Mouse (Mus musculus) CD8-positive naive resting alpha-beta T cell, adult 57 days (primary cell): Measurements from ENCODE around the gene Ccdc146. TPM values are rescaled to one million over a fixed set of nuclear protein-coding genes. Genes with fewer than 3 reads are reported as not detected.

Source experiments
- total RNA-seq: library from RNA; stranded (reverse); gene quantifications from one replicate; pipeline ENCODE4 v1.2.4, GENCODE M21; 2023

The Ccdc146 gene
- not detected for total RNA-seq

DNA sequence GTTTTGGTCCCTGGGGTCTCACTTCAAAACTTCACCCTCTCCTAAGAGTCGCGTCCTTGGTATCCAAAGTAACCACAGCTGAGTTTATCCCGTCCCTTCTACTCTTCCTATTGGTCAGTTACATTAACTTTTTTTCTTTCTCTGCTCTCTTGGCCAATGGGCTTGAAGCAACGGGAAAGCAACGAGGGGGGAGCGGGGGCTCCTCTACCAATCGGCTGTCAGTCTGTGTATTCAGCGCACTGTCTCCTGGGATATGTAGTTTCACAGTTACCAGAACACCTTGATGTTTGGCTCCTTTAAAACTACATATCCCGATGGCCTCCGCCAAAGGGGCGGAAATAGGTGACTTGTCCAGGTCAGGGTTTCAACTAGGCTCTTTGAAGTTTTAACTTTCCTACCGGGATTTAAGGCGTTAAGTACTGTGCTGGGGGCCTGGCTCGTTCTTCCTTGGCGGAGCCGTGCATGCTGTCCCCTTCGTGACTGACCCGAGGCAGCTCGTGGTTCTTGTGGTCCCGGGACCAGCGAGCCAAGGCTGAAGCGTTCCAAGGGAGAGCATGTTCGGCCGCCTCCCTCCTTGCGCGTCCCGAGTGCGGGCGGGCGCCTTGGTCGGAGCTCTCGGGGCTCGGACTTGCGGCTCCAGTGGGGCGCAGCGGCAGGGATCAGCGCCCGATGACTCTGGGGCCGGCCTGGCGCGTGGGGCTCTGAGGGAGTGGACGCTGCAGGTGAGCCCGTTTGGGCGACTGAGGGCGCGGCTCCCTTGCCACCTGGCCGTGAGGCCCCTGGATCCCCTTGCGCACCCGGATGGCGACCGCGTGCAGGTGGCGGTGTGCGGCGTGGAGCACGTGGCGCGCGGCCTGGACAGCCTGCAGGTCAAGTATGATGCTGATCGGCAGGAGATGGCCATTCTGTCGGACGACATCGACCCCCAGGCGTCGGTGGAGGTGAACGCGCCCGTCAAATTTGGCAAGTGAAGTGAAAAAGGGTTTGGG lies at the start of gene Ccdc146, which contains the start of gene Fam185a:
Gene Ccdc146, minus strand, starts transcription at position 64 of the 989 bp plus-strand sequence.
Gene Fam185a, plus strand, starts transcription at position 345 of the 989 bp plus-strand sequence.

DNA sequence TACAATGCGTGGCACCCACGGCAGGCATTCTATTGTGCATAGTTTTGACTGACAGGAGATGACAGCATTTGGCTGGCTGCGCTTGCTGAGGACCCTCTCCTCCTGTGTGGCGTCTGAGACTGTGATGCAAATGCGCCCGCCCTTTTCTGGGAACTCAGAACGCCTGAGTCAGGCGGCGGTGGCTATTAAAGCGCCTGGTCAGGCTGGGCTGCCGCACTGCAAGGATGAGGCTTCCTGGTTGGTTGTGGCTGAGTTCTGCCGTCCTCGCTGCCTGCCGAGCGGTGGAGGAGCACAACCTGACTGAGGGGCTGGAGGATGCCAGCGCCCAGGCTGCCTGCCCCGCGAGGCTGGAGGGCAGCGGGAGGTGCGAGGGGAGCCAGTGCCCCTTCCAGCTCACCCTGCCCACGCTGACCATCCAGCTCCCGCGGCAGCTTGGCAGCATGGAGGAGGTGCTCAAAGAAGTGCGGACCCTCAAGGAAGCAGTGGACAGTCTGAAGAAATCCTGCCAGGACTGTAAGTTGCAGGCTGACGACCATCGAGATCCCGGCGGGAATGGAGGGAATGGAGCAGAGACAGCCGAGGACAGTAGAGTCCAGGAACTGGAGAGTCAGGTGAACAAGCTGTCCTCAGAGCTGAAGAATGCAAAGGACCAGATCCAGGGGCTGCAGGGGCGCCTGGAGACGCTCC lies 51.8 kb downstream of the Ccdc146 start, which contains the start of gene Fgl2:
Gene Fgl2, plus strand, starts transcription at position 150 of the 687 bp plus-strand sequence.

Other genes starting within 250 kb of the Ccdc146 start
- gene Gsap, start 238.4 kb downstream of the Ccdc146 start, total RNA-seq = 10.2 TPM
- 1.4 TPM for gene Fgl2, start 52.0 kb downstream of the Ccdc146 start, total RNA-seq
- 4.3 TPM for gene Fam185a, start 281 bp upstream of the Ccdc146 start, total RNA-seq
- gene Lrrc17, start 118.9 kb upstream of the Ccdc146 start, total RNA-seq = not detected
- gene Fbxl13, start 221.0 kb upstream of the Ccdc146 start, total RNA-seq = not detected
- gene Armc10, start 221.1 kb upstream of the Ccdc146 start, total RNA-seq = 36.9 TPM